Mouse (Mus musculus) hindbrain, embryonic 10.5 days (tissue): ENCODE data around the gene Gm5105. TPM values are rescaled to one million over a fixed set of nuclear protein-coding genes. Genes with fewer than 3 reads are reported as not detected.

Experiments used
- DNase-seq: peaks from one replicate; pipeline ENCODE4 v3.0.0-alpha.2; 2017; ENCODE audit warnings: low spot score
- H3K27ac ChIP-seq: fragments of 300-500 bp; sonication (generic); 2 replicates; pipeline ENCODE4 v1.5.1; 2016; ENCODE audit warnings: mild to moderate bottlenecking, moderate library complexity
- H3K27me3 ChIP-seq: fragments of 300-500 bp; sonication (generic); 2 replicates; pipeline ENCODE4 v1.6.1; 2016; ENCODE audit warnings: mild to moderate bottlenecking; ENCODE audit not compliant: poor library complexity, insufficient read depth, severe bottlenecking
- H3K36me3 ChIP-seq: fragments of 300-500 bp; sonication (generic); 2 replicates; pipeline ENCODE4 v1.6.1; 2016; ENCODE audit warnings: mild to moderate bottlenecking, moderate library complexity
- H3K4me1 ChIP-seq: fragments of 300-500 bp; sonication (generic); replicated peaks from 2 replicates; pipeline ENCODE4 v1.6.1; 2016; ENCODE audit warnings: mild to moderate bottlenecking
- H3K4me3 ChIP-seq: fragments of 300-500 bp; sonication (generic); 2 replicates; pipeline ENCODE4 v1.5.1; 2016; ENCODE audit warnings: mild to moderate bottlenecking, moderate library complexity
- H3K9me3 ChIP-seq: fragments of 300-500 bp; sonication (generic); 2 replicates; pipeline ENCODE4 v1.6.1; 2016; ENCODE audit warnings: mild to moderate bottlenecking, moderate library complexity
- WGBS: fragments of 180-500 bp; shearing (Covaris S2); methylation state at CpG from one replicate; pipeline ENCODE4 v1.1.7; 2016; 5-methylcytosine and 5-hydroxymethylcytosine counted together
- polyA plus RNA-seq: library from polyadenylated mRNA; unstranded; fragments of >200 nt; fragmentation: Nextera tagmentation; extraction: Ambion mirVana; gene quantifications from 2 replicates; pipeline ENCODE4 v1.2.1, GENCODE M21; 2016

The Gm5105 gene
- polyA plus RNA-seq, 1 experiment from 2014 or later = not detected

DNA sequence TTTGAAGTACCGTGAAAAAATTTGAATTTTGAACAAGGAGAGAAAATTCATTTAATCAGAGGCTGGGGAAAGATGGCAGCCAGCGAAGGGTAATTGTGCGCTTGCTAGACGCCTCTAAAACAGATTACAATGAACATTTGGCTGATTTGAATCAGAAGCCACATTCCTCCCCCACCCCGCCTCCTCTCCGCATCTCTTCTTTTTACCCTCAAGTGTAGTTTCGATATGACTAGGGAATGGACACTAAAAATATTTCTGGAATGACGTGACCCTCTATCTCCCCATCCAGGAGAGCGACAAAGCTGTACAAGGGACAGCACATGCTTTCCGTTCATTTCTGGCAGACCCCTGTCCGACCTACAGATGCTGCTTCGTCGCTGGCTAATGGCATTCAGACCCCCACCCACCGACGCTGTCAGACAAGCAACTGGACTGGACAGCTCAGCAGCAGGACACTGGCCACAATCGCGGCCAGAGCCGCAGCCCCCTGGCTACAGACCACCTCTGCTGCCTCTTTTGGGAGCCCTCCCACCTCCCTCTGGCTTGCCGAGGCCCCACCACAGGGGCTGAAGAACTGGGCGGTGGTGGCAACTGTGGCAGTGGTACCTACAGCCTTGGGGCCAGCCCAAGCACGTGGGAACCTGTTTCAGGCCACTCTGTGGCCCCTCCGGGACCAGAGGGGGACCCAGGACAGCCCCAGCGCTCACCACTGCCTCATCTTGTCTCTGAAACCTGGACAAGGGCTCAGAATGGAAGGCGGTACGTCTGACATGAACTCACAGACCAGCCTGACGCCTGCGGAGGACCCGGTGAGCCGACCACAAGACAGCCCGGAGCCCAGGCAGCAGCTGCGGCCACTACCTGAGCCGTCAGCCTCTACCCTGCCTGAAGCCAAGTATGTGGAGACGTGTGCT lies 2.2 kb downstream of the Gm5105 start, which contains the start of gene 1110002E22Rik:
1110002E22Rik (plus strand) TSS at position 321 of the 914 bp plus-strand sequence.
- 72% methylated on average over 33 of the region's 33 CpGs for whole genome bisulfite sequencing
- Histone ChIP-seq H3K27me3 (peaks cover 15% of the 10 kb centered on the region; the same call in 1 of the 2 replicates), H3K4me1 (peaks cover 34% of the 10 kb centered on the region), H3K36me3 (no peaks in the 10 kb centered on the region), H3K4me3 (0 out of 2 replicates have a peak within 1 kb of the TSS, but pooled peaks have one; percentile 2), H3K9me3 (no peaks in the 10 kb centered on the region), H3K27ac (peak within 1 kb of the TSS; percentile 79)
- no peak for DNase-seq

DNA sequence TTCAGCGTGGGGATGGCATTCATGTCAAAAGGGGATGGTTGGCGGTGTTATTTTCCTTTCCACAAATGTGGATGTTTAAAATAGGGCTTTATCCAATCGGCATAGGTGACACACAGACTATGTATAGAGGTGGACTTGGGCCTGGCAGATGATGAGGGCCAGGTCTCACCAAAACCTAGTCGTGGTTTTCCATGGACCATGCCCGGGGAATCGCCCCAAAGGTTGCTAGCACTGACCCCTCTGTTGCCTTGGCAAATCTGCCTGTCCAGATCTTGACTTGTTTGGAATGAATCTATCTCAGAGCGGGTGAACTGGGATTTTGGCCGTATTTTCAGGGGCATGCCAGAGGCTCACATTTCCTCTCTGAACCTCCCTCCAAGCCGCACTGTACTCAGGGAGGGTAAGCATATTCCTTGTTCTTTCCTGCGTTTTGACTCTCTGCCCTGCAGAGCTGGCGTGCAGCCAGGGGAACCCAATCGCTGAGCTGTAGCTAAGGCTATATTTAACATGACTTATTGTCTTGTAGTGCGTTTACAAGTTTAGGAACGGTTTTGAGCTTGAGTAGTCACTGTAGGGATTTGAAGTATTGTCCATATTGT lies 3.4 kb downstream of the Gm5105 start:
- H3K4me3 ChIP-seq = no peak overlapping the region
- WGBS = 81% methylated on average over 14 of the region's 14 CpGs
- H3K4me1 ChIP-seq = peaks cover 26% of the 10 kb centered on the region
- no peak overlapping the region for H3K27ac ChIP-seq
- H3K36me3 ChIP-seq = no peaks in the 10 kb centered on the region
- no peaks in the 10 kb centered on the region for H3K9me3 ChIP-seq
- H3K27me3 ChIP-seq = peaks cover 5% of the 10 kb centered on the region; the same call in 1 of the 2 replicates
- no peak for DNase-seq

DNA sequence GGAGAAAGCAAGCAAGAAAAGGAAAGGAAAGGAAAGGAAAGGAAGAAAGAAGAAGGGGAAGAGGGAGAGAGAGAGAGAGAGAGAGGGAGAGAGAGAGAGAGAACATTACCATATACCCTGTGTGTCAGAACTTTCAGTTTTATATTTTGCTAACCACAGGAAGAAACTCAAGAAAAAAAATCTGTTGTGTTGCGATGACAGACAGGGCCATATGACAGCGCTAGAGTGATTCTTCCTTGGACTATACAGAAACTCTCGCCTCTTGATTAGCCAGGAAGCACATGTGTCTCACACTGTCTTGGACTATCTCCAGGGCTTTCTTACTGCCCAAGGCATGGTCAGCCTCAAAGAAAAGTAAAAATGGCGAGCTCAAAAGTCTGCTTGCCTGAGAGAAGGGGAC lies 4.5 kb downstream of the Gm5105 start:
- no peaks in the 10 kb centered on the region for H3K9me3 ChIP-seq
- no peak overlapping the region for H3K4me3 ChIP-seq
- DNase-seq = no peak
- WGBS = 85% methylated on average over 4 of the region's 4 CpGs
- H3K36me3 ChIP-seq = no peaks in the 10 kb centered on the region
- no peak overlapping the region for H3K27ac ChIP-seq
- H3K4me1 ChIP-seq = peaks cover 26% of the 10 kb centered on the region
- peaks cover 2% of the 10 kb centered on the region; the same call in 1 of the 2 replicates for H3K27me3 ChIP-seq

DNA sequence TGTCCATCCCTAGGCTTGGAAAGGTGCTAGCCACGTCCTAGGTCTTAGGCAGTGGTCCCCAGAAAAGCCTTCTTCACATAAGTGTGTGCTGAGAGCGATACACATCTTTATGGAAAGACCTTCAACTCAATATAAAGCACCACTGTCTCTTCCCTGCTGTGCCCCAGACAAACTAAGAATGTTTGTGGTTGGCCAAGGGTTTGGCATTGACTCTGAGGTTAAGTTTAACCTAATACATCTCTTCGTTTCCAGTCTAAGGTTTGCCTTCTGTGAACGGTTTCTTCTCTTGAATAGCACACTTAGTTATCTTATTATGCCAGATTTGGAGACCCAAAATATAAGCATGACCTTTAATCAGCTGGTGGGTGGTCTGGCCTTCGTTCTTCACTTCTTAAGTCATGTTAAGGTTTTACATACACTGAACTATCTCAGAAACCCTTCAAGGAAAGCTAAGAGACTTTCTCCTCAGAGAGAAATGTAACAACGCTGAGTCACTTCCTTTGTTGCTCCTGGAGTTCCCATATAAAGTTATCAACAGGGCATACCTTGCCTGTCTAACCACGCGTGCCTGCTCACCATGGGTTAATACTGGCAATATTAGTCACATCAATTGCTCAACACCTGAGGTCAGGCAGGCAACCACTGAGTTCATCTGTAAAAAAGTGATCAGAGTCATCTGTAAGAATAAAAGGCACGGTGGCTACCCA lies 5.8 kb downstream of the Gm5105 start:
- no peak overlapping the region for H3K27ac ChIP-seq
- WGBS = 90% methylated on average over 9 of the region's 9 CpGs
- no peak for DNase-seq

DNA sequence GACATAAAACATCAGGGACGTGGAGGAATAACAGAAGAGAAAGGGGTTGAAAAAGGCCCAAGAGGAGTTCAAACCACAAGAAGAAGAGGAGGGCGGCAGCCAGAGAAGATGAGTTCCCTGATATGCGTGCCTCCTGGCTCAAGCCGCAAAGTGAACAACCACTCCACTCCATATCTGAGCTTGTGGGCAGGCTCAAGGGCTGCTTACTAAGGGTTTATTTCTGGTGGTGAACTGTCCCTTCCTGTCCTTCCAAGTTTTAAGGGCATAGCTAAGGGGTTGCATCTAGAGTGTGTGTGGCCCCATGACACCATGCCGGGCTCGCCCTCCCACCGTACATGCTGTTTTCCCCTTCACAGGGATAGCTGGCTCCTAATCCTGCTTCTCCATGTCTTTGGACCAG lies 6.8 kb downstream of the Gm5105 start:
- no peaks in the 10 kb centered on the region for H3K27me3 ChIP-seq
- H3K9me3 ChIP-seq = no peaks in the 10 kb centered on the region
- H3K4me3 ChIP-seq = no peak overlapping the region
- H3K27ac ChIP-seq = no peak overlapping the region
- WGBS = 93% methylated on average over 7 of the region's 7 CpGs
- no peak for DNase-seq
- H3K4me1 ChIP-seq = peaks cover 20% of the 10 kb centered on the region
- H3K36me3 ChIP-seq = no peaks in the 10 kb centered on the region

More for the DNA sequence above, 5.8 kb downstream of the Gm5105 start:
- Histone ChIP-seq H3K9me3 (no peaks in the 10 kb centered on the region), H3K27me3 (no peaks in the 10 kb centered on the region), H3K36me3 (no peaks in the 10 kb centered on the region), H3K4me3 (no peak overlapping the region), H3K4me1 (peaks cover 30% of the 10 kb centered on the region)

DNA sequence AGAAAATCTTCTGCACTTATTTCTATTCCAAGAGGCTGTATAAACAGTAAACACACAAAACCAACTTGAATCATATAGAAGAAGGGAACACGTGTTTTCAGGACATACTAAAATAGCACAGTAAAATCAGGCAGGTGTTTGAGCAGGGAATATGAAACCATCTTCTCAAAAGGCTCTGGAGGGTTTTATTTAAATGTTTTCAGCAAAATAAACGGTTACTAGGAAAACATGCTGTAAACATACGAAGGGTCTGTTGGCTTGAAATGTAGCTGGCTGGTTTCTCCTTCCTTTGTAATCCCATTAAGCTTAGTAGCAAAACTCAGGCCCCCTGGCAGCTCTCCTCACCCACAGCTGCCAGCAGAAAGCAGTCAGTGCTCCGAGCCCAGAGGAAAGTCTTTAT lies 9.0 kb downstream of the Gm5105 start:
- Histone ChIP-seq H3K4me3 (no peak overlapping the region), H3K27me3 (no peaks in the 10 kb centered on the region), H3K9me3 (no peaks in the 10 kb centered on the region), H3K27ac (no peak overlapping the region), H3K4me1 (peaks cover 16% of the 10 kb centered on the region), H3K36me3 (no peaks in the 10 kb centered on the region)
- WGBS = 63% methylated on average over 4 of the region's 4 CpGs
- no peak for DNase-seq

DNA sequence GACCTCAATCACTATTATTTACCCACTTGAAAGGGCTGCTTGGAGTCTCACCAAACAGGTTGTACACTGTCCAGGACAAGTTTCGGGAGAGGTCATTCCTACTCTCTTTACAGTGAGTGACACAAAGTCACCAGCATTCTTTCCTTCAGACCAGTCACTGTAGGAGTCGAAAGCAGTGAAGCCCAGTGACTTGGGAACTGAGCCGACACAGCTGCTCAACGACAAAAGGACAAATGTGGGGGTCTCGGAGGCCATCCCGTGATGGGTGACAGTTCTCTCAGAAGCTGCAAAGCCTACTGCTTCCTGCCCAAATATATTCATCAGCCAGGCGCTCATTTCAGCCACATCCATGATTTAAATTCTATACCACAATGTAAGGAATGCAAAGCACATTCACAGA lies 10.2 kb downstream of the Gm5105 start:
- 61% methylated on average over 7 of the region's 7 CpGs for WGBS
- Histone ChIP-seq H3K27ac (no peak overlapping the region), H3K4me3 (no peak overlapping the region), H3K4me1 (peaks cover 16% of the 10 kb centered on the region), H3K36me3 (no peaks in the 10 kb centered on the region), H3K9me3 (no peaks in the 10 kb centered on the region), H3K27me3 (no peaks in the 10 kb centered on the region)
- no peak for DNase-seq

DNA sequence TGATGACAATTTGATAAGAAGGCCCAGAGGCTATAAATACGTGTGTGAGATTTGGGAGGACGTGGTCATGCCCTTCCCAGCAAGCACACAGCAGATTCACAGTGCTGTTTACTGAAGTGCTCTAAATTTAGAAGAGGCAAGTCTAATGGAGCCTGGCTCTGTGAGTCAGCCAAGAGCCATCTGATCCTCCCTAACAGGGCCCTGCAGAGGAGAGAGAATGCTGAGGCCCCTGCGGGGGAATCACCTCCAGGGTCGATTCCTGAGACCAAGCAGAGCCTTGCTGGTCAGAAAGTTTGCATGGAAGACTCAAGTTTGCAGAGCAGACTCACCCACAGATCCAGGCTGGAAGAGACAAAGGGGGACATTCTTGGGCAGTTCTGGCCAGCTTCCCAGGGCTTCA lies 13.2 kb downstream of the Gm5105 start:
- no peaks in the 10 kb centered on the region for H3K9me3 ChIP-seq
- H3K27me3 ChIP-seq = no peaks in the 10 kb centered on the region
- no peak for DNase-seq
- H3K4me1 ChIP-seq = peaks cover 16% of the 10 kb centered on the region
- H3K36me3 ChIP-seq = no peaks in the 10 kb centered on the region
- no peak overlapping the region; the same call in 1 of the 2 replicates for H3K27ac ChIP-seq
- 50% methylated on average over 4 of the region's 4 CpGs for WGBS
- H3K4me3 ChIP-seq = no peak overlapping the region

DNA sequence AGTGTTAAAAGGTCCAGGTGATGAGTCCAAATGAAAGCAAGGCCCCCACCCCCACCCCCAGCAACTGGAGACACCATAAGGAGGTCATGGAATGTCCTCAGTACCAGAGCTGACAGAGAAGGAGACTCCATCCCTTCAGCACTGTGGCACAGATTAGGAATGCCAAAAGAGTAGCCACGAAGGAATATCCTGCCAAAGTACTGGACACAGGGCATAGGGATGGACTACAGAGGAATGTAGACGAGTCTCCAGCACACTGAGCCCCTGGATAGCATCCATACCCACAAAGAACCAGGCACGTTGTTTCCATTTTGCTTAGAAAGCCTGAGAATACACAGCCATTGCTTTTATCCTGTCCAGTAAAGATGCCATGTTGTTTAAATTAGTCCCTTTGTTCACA lies 15.8 kb downstream of the Gm5105 start:
- 83% methylated on average over 3 of the region's 3 CpGs for WGBS
- Histone ChIP-seq H3K4me1 (peaks cover 5% of the 10 kb centered on the region), H3K27ac (no peak overlapping the region), H3K4me3 (no peak overlapping the region), H3K27me3 (no peaks in the 10 kb centered on the region), H3K9me3 (no peaks in the 10 kb centered on the region), H3K36me3 (no peaks in the 10 kb centered on the region)
- no peak for DNase-seq

DNA sequence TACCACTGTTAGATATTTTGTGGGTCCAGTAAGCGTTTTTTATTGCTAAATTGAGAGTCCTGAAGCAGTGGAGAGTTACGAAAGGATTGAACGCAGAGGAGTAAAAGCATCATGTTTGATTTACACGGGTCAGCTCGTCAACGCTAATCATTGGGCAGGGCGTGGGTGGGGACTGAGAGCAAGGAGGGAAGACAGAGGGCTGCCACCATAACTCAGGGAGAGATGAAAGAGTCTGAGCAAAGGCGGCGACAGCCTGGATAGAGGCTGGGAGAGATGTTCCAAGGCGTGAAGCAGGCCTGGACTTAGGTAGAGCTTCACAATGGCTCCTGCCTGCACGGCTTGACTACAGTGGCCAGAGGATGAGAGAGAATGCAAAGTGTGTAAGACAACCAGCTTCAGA lies 16.4 kb downstream of the Gm5105 start:
- H3K27ac ChIP-seq = no peak overlapping the region
- 88% methylated on average over 11 of the region's 11 CpGs for WGBS
- no peaks in the 10 kb centered on the region for H3K36me3 ChIP-seq
- no peak overlapping the region for H3K4me3 ChIP-seq
- no peaks in the 10 kb centered on the region for H3K9me3 ChIP-seq
- no peak for DNase-seq
- H3K4me1 ChIP-seq = peaks cover 5% of the 10 kb centered on the region
- no peaks in the 10 kb centered on the region for H3K27me3 ChIP-seq

DNA sequence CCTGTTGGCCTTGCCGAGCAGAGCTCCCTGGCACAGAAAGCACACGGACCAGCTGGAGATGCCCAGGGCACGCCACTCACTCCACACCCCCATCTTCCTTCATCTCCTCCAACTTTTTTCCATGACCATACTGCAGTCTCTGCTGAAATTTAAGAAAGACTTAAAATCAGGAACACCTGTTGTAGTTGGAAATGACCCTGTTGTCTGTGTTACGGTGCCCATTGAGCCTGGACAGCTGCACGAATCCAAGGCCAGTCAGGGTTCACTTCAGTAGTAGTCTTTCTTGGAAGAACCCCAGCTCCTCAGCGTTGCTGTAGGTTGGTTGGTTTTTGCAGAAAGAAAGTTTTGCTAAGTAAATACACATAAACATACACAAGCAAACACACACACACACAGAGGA lies 17.6 kb downstream of the Gm5105 start:
- 88% methylated on average over 6 of the region's 6 CpGs for WGBS
- Histone ChIP-seq H3K4me3 (no peak overlapping the region), H3K9me3 (no peaks in the 10 kb centered on the region), H3K27ac (no peak overlapping the region), H3K36me3 (no peaks in the 10 kb centered on the region), H3K4me1 (peaks cover 5% of the 10 kb centered on the region), H3K27me3 (no peaks in the 10 kb centered on the region)
- no peak for DNase-seq

DNA sequence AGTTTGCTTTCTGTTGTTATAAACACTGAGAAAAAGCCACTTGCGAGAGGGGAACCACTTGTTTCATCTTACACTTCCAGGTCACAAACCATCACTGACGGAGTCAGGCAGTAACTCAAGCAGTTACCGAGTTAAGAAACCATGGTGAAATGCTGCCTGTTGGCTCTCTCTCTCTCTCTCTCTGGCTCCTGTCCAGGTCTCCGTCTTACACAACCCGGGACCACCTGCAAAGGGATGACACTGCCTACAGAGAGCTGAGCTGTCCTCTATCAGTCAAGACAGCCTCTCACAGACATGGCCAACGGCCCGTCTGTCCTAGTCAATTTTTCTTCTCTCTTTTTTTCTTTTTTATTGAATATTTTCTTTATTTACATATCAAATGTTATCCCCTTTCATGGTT lies 23.9 kb downstream of the Gm5105 start:
- no peaks in the 10 kb centered on the region for H3K36me3 ChIP-seq
- H3K27me3 ChIP-seq = no peaks in the 10 kb centered on the region
- H3K9me3 ChIP-seq = no peaks in the 10 kb centered on the region
- H3K4me3 ChIP-seq = no peak overlapping the region
- 87% methylated on average over 7 of the region's 7 CpGs for WGBS
- 0 out of 2 replicates have a peak, but pooled peaks cover 2% of the 10 kb centered on the region for H3K4me1 ChIP-seq
- DNase-seq = no peak
- no peak overlapping the region for H3K27ac ChIP-seq
